Mouse (Mus musculus) embryonic facial prominence, embryonic 11.5 days (tissue): ENCODE results near the gene Gsg1. TPM values are rescaled to one million over a fixed set of nuclear protein-coding genes. Genes with fewer than 3 reads are reported as not detected.
A peak's percentile ranks its signal among the peaks of the same experiment; 100 is the strongest.

Experiments
- ATAC-seq: fragments of 200-750 bp; cut with Nextera tagmentation; replicated peaks from 2 replicates; pipeline ENCODE4 v1.8.0; 2017; ENCODE audit warnings: low read depth; ENCODE audit not compliant: insufficient number of reproducible peaks, low FRiP score, low TSS enrichment
- DNase-seq: peaks from one replicate; pipeline ENCODE4 v3.0.0-alpha.2; 2015; ENCODE audit warnings: low spot score
- H3K27ac ChIP-seq: fragments of 300-500 bp; sonication (generic); replicated peaks from 2 replicates; pipeline ENCODE4 v1.5.1; 2014; ENCODE audit warnings: mild to moderate bottlenecking, low read depth, low read length, control low read depth
- H3K27me3 ChIP-seq: fragments of 300-500 bp; sonication (generic); 2 replicates; pipeline ENCODE4 v1.6.1; 2014; ENCODE audit warnings: mild to moderate bottlenecking, low read length, moderate library complexity, mixed read lengths; ENCODE audit not compliant: control insufficient read depth, insufficient read depth
- H3K36me3 ChIP-seq: fragments of 300-500 bp; sonication (generic); replicated peaks from 2 replicates; pipeline ENCODE4 v1.6.1; 2014; ENCODE audit warnings: low read depth, mild to moderate bottlenecking, low read length, moderate library complexity, mixed read lengths; ENCODE audit not compliant: control insufficient read depth, insufficient read depth
- H3K4me1 ChIP-seq: fragments of 300-500 bp; sonication (generic); 2 replicates; pipeline ENCODE4 v1.6.1; 2014; ENCODE audit warnings: low read length, mixed read lengths; ENCODE audit not compliant: control insufficient read depth, insufficient read depth
- H3K4me2 ChIP-seq: fragments of 300-500 bp; sonication (generic); 2 replicates; pipeline ENCODE4 v1.6.1; 2014; ENCODE audit warnings: low read depth, mild to moderate bottlenecking, control low read depth, low read length, moderate library complexity
- H3K4me3 ChIP-seq: fragments of 300-500 bp; sonication (generic); 2 replicates; pipeline ENCODE4 v1.5.1; 2014; ENCODE audit warnings: low read depth, low read length, control low read depth
- H3K9ac ChIP-seq: fragments of 300-500 bp; sonication (generic); replicated peaks from 2 replicates; pipeline ENCODE4 v1.6.1; 2014; ENCODE audit warnings: mild to moderate bottlenecking, control low read depth, low read length
- H3K9me3 ChIP-seq: fragments of 300-500 bp; sonication (generic); replicated peaks from 2 replicates; pipeline ENCODE4 v1.6.1; 2016; ENCODE audit warnings: mild to moderate bottlenecking, low read length, inconsistent platforms, mixed read lengths; ENCODE audit not compliant: control insufficient read depth
- WGBS: fragments of 180-500 bp; shearing (Covaris S2); extraction: QIAGEN DNeasy Blood & Tissue Kit; methylation state at CpG from one replicate; pipeline ENCODE4 v1.1.7; 2014; 5-methylcytosine and 5-hydroxymethylcytosine counted together
- polyA plus RNA-seq: library from polyadenylated mRNA; unstranded; fragments of >200 nt; fragmentation: Nextera tagmentation; extraction: Ambion mirVana; gene quantifications from 2 replicates; pipeline ENCODE4 v1.2.1, GENCODE M21; 2014

The Gsg1 gene
- polyA plus RNA-seq, 1 experiment from 2014 or later, result 0.46 TPM

DNA sequence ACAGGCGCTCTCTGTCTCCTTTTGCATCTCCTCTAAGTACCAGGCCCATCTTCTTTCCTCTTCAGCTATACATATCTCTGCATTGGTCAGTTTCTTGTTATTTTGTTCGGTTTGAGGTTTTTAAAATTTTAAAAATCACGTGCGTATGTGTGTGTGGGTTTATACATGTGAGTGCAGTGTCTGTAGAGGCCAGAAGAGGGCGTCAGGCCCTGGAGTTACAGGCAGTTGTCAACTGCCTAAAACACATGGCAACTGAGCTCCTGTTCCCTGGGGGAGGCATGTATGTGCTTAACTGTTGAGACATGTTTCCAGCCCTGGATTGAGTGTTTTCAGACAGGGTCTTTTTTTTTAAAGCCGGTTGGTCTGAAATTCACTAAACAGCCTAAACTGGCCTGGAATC, 51.5 kb downstream of the Gsg1 start:
- Histone ChIP-seq H3K9me3 (no peaks in the 10 kb centered on the region), H3K27me3 (no peaks in the 10 kb centered on the region), H3K4me2 (no peak overlapping the region), H3K36me3 (no peaks in the 10 kb centered on the region), H3K4me1 (no peaks in the 10 kb centered on the region), H3K27ac (no peak overlapping the region), H3K4me3 (no peak overlapping the region), H3K9ac (no peak overlapping the region)
- ATAC-seq (no peak), DNase-seq (no peak)
- 88% methylated on average over 6 of the region's 6 CpGs for WGBS

DNA sequence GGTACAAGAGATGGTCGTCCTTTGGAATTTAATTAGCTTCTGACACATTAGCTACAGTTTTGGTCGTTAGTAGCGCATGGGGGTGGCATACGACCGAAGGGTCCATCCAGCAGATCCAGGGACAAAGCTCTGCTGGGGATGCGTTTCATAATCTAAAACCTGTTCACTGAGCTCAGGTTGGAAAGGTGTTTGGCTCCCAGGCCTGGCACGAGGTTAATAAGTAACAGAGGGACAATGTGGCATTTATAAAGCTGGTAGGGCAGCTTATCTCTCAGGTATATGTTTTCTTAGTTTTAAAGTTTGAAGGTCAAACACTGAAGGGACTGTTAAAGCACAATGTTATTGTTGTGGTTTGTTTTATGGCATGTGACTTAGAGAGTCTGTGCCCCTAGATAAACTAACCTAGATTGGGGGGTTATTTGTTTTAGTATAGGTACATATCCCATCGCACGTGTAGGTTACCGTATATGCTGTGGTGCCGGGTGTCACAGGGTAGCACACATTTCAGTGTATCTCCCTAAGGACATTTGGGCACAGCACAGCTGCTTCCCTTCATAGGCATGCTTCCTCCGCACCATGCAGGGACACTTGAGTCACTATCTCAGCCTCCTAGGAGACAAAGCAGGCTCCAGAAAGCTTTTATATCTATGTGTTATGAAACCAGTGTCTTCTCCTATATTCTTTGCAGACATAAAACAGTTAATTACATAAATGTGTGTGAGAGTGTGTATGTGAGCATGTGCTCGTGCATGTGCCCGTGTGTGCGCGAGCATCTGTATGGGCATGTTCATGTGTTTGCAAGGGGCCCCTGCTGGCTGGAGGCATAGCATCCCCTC, 53.8 kb downstream of the Gsg1 start:
- no peaks in the 10 kb centered on the region for H3K9me3 ChIP-seq
- no peaks in the 10 kb centered on the region for H3K4me1 ChIP-seq
- H3K27me3 ChIP-seq, result no peaks in the 10 kb centered on the region
- WGBS, result 86% methylated on average over 16 of the region's 16 CpGs
- no peak overlapping the region for H3K27ac ChIP-seq
- H3K9ac ChIP-seq, result no peak overlapping the region
- no peak overlapping the region for H3K4me2 ChIP-seq
- no peak overlapping the region for H3K4me3 ChIP-seq
- DNase-seq (no peak), ATAC-seq (no peak)
- H3K36me3 ChIP-seq, result no peaks in the 10 kb centered on the region

DNA sequence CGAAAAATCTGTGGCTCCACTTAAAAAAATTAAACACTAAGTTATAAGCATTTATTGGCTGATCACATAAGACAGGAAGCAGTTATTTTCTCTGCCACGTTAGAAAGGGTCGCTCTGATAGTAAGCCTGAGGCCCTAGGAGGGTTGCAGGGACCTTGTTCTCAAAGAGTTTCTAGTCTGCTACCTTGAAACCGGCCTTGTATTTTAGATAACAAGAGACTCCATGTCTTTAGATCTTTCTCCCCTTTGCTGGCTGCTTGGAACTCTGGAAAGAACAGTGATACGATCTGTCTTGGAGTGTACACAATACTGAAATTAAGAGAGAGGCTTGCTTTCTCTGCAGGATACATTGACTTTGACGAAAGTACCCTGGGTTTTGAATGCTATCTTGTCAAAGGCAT, 55.4 kb downstream of the Gsg1 start:
- Histone ChIP-seq H3K4me2 (no peak overlapping the region; the same call in 1 of the 2 replicates), H3K4me1 (peaks cover under 1% of the 10 kb centered on the region; the same call in 1 of the 2 replicates), H3K27ac (no peak overlapping the region), H3K36me3 (no peaks in the 10 kb centered on the region), H3K9ac (no peak overlapping the region), H3K4me3 (no peak overlapping the region), H3K27me3 (no peaks in the 10 kb centered on the region), H3K9me3 (no peaks in the 10 kb centered on the region)
- no peak for DNase-seq
- 54% methylated on average over 6 of the region's 6 CpGs for WGBS
- no peak for ATAC-seq

DNA sequence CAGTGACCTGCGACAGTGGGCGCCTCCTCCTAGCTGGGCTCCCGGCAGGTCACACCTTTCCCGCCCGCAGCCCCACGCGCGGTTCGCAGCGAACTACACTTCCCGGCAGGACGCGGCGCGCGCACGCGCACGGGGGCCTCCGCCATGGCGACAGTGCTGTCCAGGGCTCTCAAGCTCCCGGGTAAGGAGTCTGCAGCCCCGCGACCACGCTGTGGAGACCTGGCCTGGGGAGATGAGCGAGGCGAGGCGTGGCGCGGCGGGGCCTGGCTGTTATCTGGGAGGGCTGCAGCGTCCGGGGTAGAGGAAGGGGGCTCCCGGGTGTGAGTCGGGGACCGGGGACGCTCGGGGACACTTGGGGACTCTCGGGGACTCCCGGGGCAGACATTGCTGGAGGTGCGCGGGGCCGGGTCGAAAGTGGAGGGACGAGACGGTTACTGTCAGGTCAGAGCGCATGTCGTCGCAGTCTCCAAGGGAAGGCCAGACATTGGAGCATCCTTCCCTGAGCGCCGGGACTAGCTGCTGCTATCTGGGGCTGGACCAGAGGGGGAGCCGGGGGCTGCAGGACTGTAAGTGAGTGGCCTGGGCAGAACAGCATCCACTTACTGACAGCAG, 56.1 kb downstream of the Gsg1 start, which contains the start of the genes Fam234b and Hebp1:
Fam234b (plus strand) TSS at position 57 of the 612 bp plus-strand sequence.
Hebp1 (minus strand) TSS at position 102 of the 612 bp plus-strand sequence.
- 1% methylated on average over 50 of the region's 52 CpGs for WGBS
- Histone ChIP-seq H3K4me1 (peaks cover 4% of the 10 kb centered on the region), H3K9ac (peak within 1 kb of the TSS; percentile 77), H3K36me3 (no peaks in the 10 kb centered on the region), H3K27me3 (no peaks in the 10 kb centered on the region), H3K4me3 (peak within 1 kb of the TSS; percentile 74), H3K27ac (no peak within 1 kb of the TSS), H3K9me3 (no peaks in the 10 kb centered on the region), H3K4me2 (peak within 1 kb of the TSS; percentile 79)
- peak; percentile 79 for DNase-seq
- ATAC-seq, result peak; percentile 91

DNA sequence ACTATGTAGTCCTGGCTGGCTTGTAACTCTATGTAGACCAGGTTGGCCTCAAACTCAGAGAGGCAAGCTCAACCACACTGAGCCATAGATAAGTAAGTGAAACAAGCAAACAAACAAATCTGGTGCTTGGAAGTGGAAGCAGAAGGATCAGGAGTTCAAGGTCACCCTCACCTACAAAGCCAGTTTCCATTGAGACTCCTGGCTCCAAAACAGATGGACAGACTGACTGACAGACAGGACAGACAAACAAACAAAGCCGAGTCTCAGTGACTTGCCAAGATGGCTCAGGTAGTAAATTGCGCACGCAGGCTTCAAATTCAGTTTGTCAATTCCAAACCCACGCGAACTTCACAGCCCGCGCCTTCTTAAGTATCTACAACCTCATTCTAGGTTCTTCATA, 56.7 kb downstream of the Gsg1 start:
- 17% methylated on average over 7 of the region's 7 CpGs for WGBS
- ATAC-seq (no peak), DNase-seq (no peak)
- peak overlapping the region; percentile 77 for H3K9ac ChIP-seq
- H3K4me2 ChIP-seq, result peak overlapping the region; percentile 79
- no peaks in the 10 kb centered on the region for H3K36me3 ChIP-seq
- no peaks in the 10 kb centered on the region for H3K27me3 ChIP-seq
- H3K4me3 ChIP-seq, result peak overlapping the region; percentile 74
- H3K4me1 ChIP-seq, result peaks cover 4% of the 10 kb centered on the region
- H3K9me3 ChIP-seq, result no peaks in the 10 kb centered on the region
- no peak overlapping the region for H3K27ac ChIP-seq

DNA sequence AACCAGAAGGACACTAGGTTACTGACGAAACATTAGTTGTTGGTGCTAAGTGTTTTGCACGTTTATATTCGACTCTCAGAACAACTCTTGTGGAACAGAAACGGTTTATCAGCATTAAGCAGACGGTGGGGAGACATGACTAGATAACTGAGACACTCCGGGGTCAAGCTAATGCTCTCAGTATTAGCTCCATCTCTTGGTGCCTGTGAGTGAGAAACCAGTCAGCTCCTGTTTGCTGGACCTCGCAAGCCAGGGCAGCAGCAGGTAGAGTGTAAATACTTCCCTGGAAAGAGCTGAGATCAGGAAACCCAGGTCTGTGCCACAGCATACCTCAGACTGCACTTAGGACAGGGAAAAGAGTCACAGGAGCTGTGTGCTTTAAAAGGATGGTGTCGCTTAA, 57.4 kb downstream of the Gsg1 start:
- Histone ChIP-seq H3K27me3 (no peaks in the 10 kb centered on the region), H3K9me3 (no peaks in the 10 kb centered on the region), H3K36me3 (no peaks in the 10 kb centered on the region), H3K4me2 (no peak overlapping the region), H3K4me1 (peaks cover 4% of the 10 kb centered on the region), H3K4me3 (no peak overlapping the region), H3K9ac (no peak overlapping the region), H3K27ac (no peak overlapping the region)
- ATAC-seq (no peak), DNase-seq (no peak)
- 84% methylated on average over 8 of the region's 8 CpGs for WGBS

DNA sequence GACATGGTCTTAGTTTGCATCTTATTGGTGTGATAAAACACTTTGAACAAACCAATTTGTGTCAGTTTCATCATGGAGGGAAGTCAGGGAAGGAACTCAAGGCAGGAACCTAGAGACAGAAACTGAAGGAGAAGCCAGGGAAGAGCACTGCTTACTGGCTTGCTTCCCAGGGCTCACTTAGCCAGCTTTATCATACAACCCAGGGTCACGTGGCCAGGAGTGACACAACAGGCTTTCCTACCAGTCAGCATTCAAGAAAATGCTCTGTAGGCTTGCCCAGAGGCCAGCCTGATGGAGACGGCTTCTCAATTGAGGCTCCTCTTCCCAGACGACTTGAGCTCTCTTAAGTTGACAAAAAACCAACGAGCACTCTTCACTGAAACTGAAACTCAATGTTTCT, 59.2 kb downstream of the Gsg1 start:
- WGBS, result 73% methylated on average over 4 of the region's 4 CpGs

DNA sequence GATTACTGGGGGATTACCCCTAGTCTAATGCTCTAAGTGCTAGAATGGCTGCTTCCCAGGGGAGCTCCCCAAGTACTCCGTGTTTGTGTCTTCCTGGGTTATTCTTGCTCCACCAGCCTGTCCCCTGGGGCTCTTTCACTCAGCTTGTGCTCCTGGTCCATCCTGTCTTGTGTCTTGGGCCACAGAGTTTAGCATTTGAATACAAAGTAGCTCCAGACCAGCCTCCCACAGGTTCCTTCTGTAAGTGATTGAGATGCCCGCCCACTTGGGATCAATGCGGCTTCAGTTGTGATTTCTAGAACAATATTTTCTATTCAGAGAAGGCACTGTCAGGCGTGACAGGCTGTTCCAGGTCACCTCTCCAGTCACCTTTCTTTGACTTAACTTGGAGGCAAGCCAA, 60.4 kb downstream of the Gsg1 start:
- Histone ChIP-seq H3K4me2 (no peak overlapping the region), H3K4me1 (peaks cover 4% of the 10 kb centered on the region), H3K36me3 (no peaks in the 10 kb centered on the region), H3K27me3 (no peaks in the 10 kb centered on the region), H3K4me3 (no peak overlapping the region), H3K27ac (no peak overlapping the region), H3K9me3 (no peaks in the 10 kb centered on the region), H3K9ac (no peak overlapping the region)
- 28% methylated on average over 4 of the region's 4 CpGs for whole genome bisulfite sequencing
- ATAC-seq, result no peak
- DNase-seq, result no peak

More for the DNA sequence above, 59.2 kb downstream of the Gsg1 start:
- no peaks in the 10 kb centered on the region for H3K9me3 ChIP-seq
- peaks cover 4% of the 10 kb centered on the region for H3K4me1 ChIP-seq
- H3K4me2 ChIP-seq, result no peak overlapping the region
- DNase-seq (no peak), ATAC-seq (no peak)
- H3K36me3 ChIP-seq, result no peaks in the 10 kb centered on the region
- H3K4me3 ChIP-seq, result no peak overlapping the region
- H3K27me3 ChIP-seq, result no peaks in the 10 kb centered on the region
- no peak overlapping the region for H3K27ac ChIP-seq
- no peak overlapping the region for H3K9ac ChIP-seq
